Mouse (Mus musculus) embryonic facial prominence, embryonic 15.5 days (tissue): Measurements from ENCODE around the gene Drap1. TPM values are rescaled to one million over a fixed set of nuclear protein-coding genes. Genes with fewer than 3 reads are reported as not detected.

Experiments
- ATAC-seq: fragments of 200-750 bp; cut with Nextera tagmentation; 2 replicates; pipeline ENCODE4 v1.8.0; 2017; ENCODE audit warnings: low read depth, moderate TSS enrichment; ENCODE audit not compliant: insufficient number of reproducible peaks, low FRiP score, low TSS enrichment
- H3K27ac ChIP-seq: fragments of 300-500 bp; sonication (generic); replicated peaks from 2 replicates; pipeline ENCODE4 v1.5.1; 2015; ENCODE audit warnings: mild to moderate bottlenecking, inconsistent platforms
- H3K27me3 ChIP-seq: fragments of 300-500 bp; sonication (generic); 2 replicates; pipeline ENCODE4 v1.6.1; 2015; ENCODE audit warnings: inconsistent platforms
- H3K36me3 ChIP-seq: fragments of 300-500 bp; sonication (generic); 2 replicates; pipeline ENCODE4 v1.6.1; 2015; ENCODE audit warnings: mild to moderate bottlenecking, inconsistent platforms
- H3K4me1 ChIP-seq: fragments of 300-500 bp; sonication (generic); 2 replicates; pipeline ENCODE4 v1.6.1; 2015; ENCODE audit warnings: inconsistent platforms
- H3K4me2 ChIP-seq: fragments of 300-500 bp; sonication (generic); replicated peaks from 2 replicates; pipeline ENCODE4 v1.6.1; 2015; ENCODE audit warnings: mild to moderate bottlenecking, inconsistent platforms
- H3K4me3 ChIP-seq: fragments of 300-500 bp; sonication (generic); replicated peaks from 2 replicates; pipeline ENCODE4 v1.5.1; 2015; ENCODE audit warnings: mild to moderate bottlenecking, inconsistent platforms
- H3K9ac ChIP-seq: fragments of 300-500 bp; sonication (generic); 2 replicates; pipeline ENCODE4 v1.6.1; 2015; ENCODE audit warnings: inconsistent platforms
- H3K9me3 ChIP-seq: fragments of 300-500 bp; sonication (generic); replicated peaks from 2 replicates; pipeline ENCODE4 v1.6.1; 2016; ENCODE audit warnings: inconsistent platforms
- WGBS: fragments of 180-500 bp; shearing (Covaris S2); methylation state at CpG from one replicate; pipeline ENCODE4 v1.1.7; 2015; 5-methylcytosine and 5-hydroxymethylcytosine counted together
- polyA plus RNA-seq: library from polyadenylated mRNA; unstranded; fragments of >200 nt; fragmentation: Nextera tagmentation; extraction: Ambion mirVana; gene quantifications from 2 replicates; pipeline ENCODE4 v1.2.1, GENCODE M21; 2015

Drap1 gene
- polyA plus RNA-seq, 1 experiment from 2014 or later = 267 TPM

- no peak for ATAC-seq
- Histone ChIP-seq H3K27me3 (no peaks in the 10 kb centered on the region), H3K4me3 (no peak overlapping the region), H3K27ac (no peak overlapping the region), H3K9me3 (no peaks in the 10 kb centered on the region), H3K4me1 (no peaks in the 10 kb centered on the region), H3K36me3 (peaks cover 63% of the 10 kb centered on the region), H3K4me2 (no peak overlapping the region), H3K9ac (no peak overlapping the region)
- 85% methylated on average over 4 of the region's 4 CpGs for WGBS
Measured at GRCm38 (mm10) chr19:5374177-5374576, 50.6 kb downstream of the Drap1 start.

Other genes starting within 250 kb of the Drap1 start
- gene Pacs1, start 151.9 kb downstream of the Drap1 start, polyA plus RNA-seq = 25.1 and 30.6 TPM in 2 replicates
- gene Sf3b2, start 129.5 kb downstream of the Drap1 start, polyA plus RNA-seq = 335 and 338 TPM in 2 replicates
- gene Gal3st3, start 126.6 kb downstream of the Drap1 start, polyA plus RNA-seq = 4.2 and 5.8 TPM in 2 replicates
- gene Catsper1, start 89.2 kb downstream of the Drap1 start, polyA plus RNA-seq = not detected in 2 replicates
- gene Cst6, start 75.4 kb downstream of the Drap1 start, polyA plus RNA-seq = 67.9 and 76.8 TPM in 2 replicates
- 48.6 and 55.1 TPM in 2 replicates for gene Eif1ad, start 58.2 kb downstream of the Drap1 start, polyA plus RNA-seq
- 399 and 402 TPM in 2 replicates for gene Banf1, start 57.8 kb downstream of the Drap1 start, polyA plus RNA-seq
- gene Sart1, start 36.3 kb downstream of the Drap1 start, polyA plus RNA-seq = 81.5 and 83.5 TPM in 2 replicates
- 0.72 and 1.1 TPM in 2 replicates for gene Tsga10ip, start 22.5 kb downstream of the Drap1 start, polyA plus RNA-seq
- 67.4 and 72.3 TPM in 2 replicates for gene AI837181, start 165 bp upstream of the Drap1 start, polyA plus RNA-seq
- gene Fosl1, start 22.6 kb upstream of the Drap1 start, polyA plus RNA-seq = not detected in 2 replicates
- gene Ccdc85b, start 32.9 kb upstream of the Drap1 start, polyA plus RNA-seq = 8.0 and 8.9 TPM in 2 replicates
- gene Fibp, start 35.6 kb upstream of the Drap1 start, polyA plus RNA-seq = 114 and 125 TPM in 2 replicates
- gene Ctsw, start 43.5 kb upstream of the Drap1 start, polyA plus RNA-seq = 1.4 and 2.8 TPM in 2 replicates
- 219 and 226 TPM in 2 replicates for gene Efemp2, start 49.0 kb upstream of the Drap1 start, polyA plus RNA-seq
- gene Mus81, start 63.4 kb upstream of the Drap1 start, polyA plus RNA-seq = 44.1 and 45.2 TPM in 2 replicates
- 2,278 and 2,311 TPM in 2 replicates for gene Cfl1, start 65.5 kb upstream of the Drap1 start, polyA plus RNA-seq
- 0.16 TPM in 1 of 2 replicates, not detected in the other for gene 1700020D05Rik, start 78.8 kb upstream of the Drap1 start, polyA plus RNA-seq
- gene Snx32, start 85.6 kb upstream of the Drap1 start, polyA plus RNA-seq = 10.7 and 11.7 TPM in 2 replicates
- 22.1 and 23.3 TPM in 2 replicates for gene Ovol1, start 135.7 kb upstream of the Drap1 start, polyA plus RNA-seq
- 5.2 and 5.7 TPM in 2 replicates for gene Ap5b1, start 143.0 kb upstream of the Drap1 start, polyA plus RNA-seq
- 122 and 126 TPM in 2 replicates for gene Rnaseh2c, start 176.9 kb upstream of the Drap1 start, polyA plus RNA-seq
- gene Kat5, start 185.3 kb upstream of the Drap1 start, polyA plus RNA-seq = 49.4 and 52.3 TPM in 2 replicates
- gene Rela, start 212.5 kb upstream of the Drap1 start, polyA plus RNA-seq = 61.4 and 62.4 TPM in 2 replicates
- gene Sipa1, start 238.7 kb upstream of the Drap1 start, polyA plus RNA-seq = 29.4 and 30.4 TPM in 2 replicates